Mouse (Mus musculus): ENCODE measurements around the gene Lrrc57. TPM values are rescaled to one million over a fixed set of nuclear protein-coding genes. Genes with fewer than 3 reads are reported as not detected.

Gene Lrrc57
- polyA plus RNA-seq, 1 experiment from 2014 or later: 19.9 TPM

- ATAC-seq (ENCODE audit: insufficient read depth, low FRiP score, low read depth): no peak
- peak overlapping the region; percentile 78; the same call in 1 of the 2 replicates for H3K4me2 ChIP-seq
- peaks cover 11% of the 10 kb centered on the region; the same call in 1 of the 2 replicates for H3K4me1 ChIP-seq
- no peak overlapping the region for H3K4me3 ChIP-seq (replicated peaks)
- WGBS: 61% methylated on average over 2 of the region's 2 CpGs
- no peak overlapping the region for H3K9ac ChIP-seq
- 0 out of 2 replicates have a peak, but pooled peaks cover 11% of the 10 kb centered on the region for H3K36me3 ChIP-seq
- no peaks in the 10 kb centered on the region for H3K27me3 ChIP-seq (replicated peaks)
- no peak overlapping the region for H3K27ac ChIP-seq
- no peaks in the 10 kb centered on the region for H3K9me3 ChIP-seq
These were observed 21.3 kb upstream of the Lrrc57 start for GRCm38 (mm10) chr2:120630655-120631054.

- 74% methylated on average over 2 of the region's 2 CpGs for WGBS
- 0 out of 2 replicates have a peak, but pooled peaks cover 8% of the 10 kb centered on the region for H3K36me3 ChIP-seq
- no peak for ATAC-seq (ENCODE audit: insufficient read depth, low FRiP score, low read depth)
- H3K9me3 ChIP-seq: no peaks in the 10 kb centered on the region
- no peaks in the 10 kb centered on the region for H3K27me3 ChIP-seq (replicated peaks)
- peaks cover 11% of the 10 kb centered on the region; the same call in 1 of the 2 replicates for H3K4me1 ChIP-seq
- peak overlapping the region; percentile 78 for H3K4me2 ChIP-seq
- H3K9ac ChIP-seq: no peak overlapping the region
- H3K27ac ChIP-seq: no peak overlapping the region
- H3K4me3 ChIP-seq (replicated peaks): no peak overlapping the region
These were observed 20.9 kb upstream of the Lrrc57 start for GRCm38 (mm10) chr2:120630246-120630645.

- Histone ChIP-seq H3K36me3 (no peaks in the 10 kb centered on the region), H3K4me2 (peak within 1 kb of the TSS; percentile 78), H3K27ac (0 out of 2 replicates have a peak within 1 kb of the TSS, but pooled peaks have one; percentile 51), H3K4me3 (replicated peaks) (peak within 1 kb of the TSS; percentile 63), H3K9me3 (no peaks in the 10 kb centered on the region), H3K27me3 (replicated peaks) (no peaks in the 10 kb centered on the region), H3K9ac (peak within 1 kb of the TSS; percentile 48; the same call in 1 of the 2 replicates), H3K4me1 (peaks cover 11% of the 10 kb centered on the region; the same call in 1 of the 2 replicates)
- ATAC-seq (ENCODE audit: insufficient read depth, low FRiP score, low read depth): peak; percentile 99
- 2% methylated on average over 36 of the region's 36 CpGs for WGBS
These were observed 19.8 kb upstream of the Lrrc57 start, which contains the start of gene Stard9 for GRCm38 (mm10) chr2:120628886-120629735. Stard9 (plus strand) TSS chr2:120629121.

- Histone ChIP-seq H3K27ac (no peak overlapping the region), H3K4me3 (replicated peaks) (peak overlapping the region; percentile 63), H3K27me3 (replicated peaks) (no peaks in the 10 kb centered on the region), H3K36me3 (no peaks in the 10 kb centered on the region), H3K9ac (no peak overlapping the region), H3K4me2 (peak overlapping the region; percentile 78), H3K4me1 (peaks cover 11% of the 10 kb centered on the region; the same call in 1 of the 2 replicates), H3K9me3 (no peaks in the 10 kb centered on the region)
- no peak for ATAC-seq (ENCODE audit: insufficient read depth, low FRiP score, low read depth)
- 26% methylated on average over 10 of the region's 10 CpGs for WGBS
These were observed 19.0 kb upstream of the Lrrc57 start for GRCm38 (mm10) chr2:120628076-120628865.

GRCm38 (mm10) chr2:120622920-120623319, 13.6 kb upstream of the Lrrc57 start:
- no peak for ATAC-seq (ENCODE audit: insufficient read depth, low FRiP score, low read depth)
- no peak overlapping the region for H3K4me2 ChIP-seq
- no peak overlapping the region for H3K27ac ChIP-seq
- H3K36me3 ChIP-seq: peaks cover 7% of the 10 kb centered on the region
- H3K9me3 ChIP-seq: no peaks in the 10 kb centered on the region
- no peaks in the 10 kb centered on the region for H3K4me1 ChIP-seq
- no peak overlapping the region for H3K4me3 ChIP-seq (replicated peaks)
- no peaks in the 10 kb centered on the region for H3K27me3 ChIP-seq (replicated peaks)
- no peak overlapping the region for H3K9ac ChIP-seq

GRCm38 (mm10) chr2:120619538-120619937, 10.2 kb upstream of the Lrrc57 start:
- Histone ChIP-seq H3K4me3 (replicated peaks) (no peak overlapping the region), H3K4me1 (no peaks in the 10 kb centered on the region), H3K4me2 (no peak overlapping the region), H3K27me3 (replicated peaks) (no peaks in the 10 kb centered on the region), H3K27ac (no peak overlapping the region), H3K36me3 (peaks cover 11% of the 10 kb centered on the region), H3K9ac (no peak overlapping the region), H3K9me3 (no peaks in the 10 kb centered on the region)
- WGBS: 100% methylated on average over 1 of the region's 1 CpGs
- ATAC-seq (ENCODE audit: insufficient read depth, low FRiP score, low read depth): no peak

GRCm38 (mm10) chr2:120616279-120617163, 7.2 kb upstream of the Lrrc57 start:
- Histone ChIP-seq H3K27ac (no peak overlapping the region), H3K9ac (no peak overlapping the region), H3K27me3 (replicated peaks) (no peaks in the 10 kb centered on the region), H3K4me2 (no peak overlapping the region), H3K4me1 (no peaks in the 10 kb centered on the region), H3K4me3 (replicated peaks) (no peak overlapping the region), H3K36me3 (peaks cover 11% of the 10 kb centered on the region), H3K9me3 (no peaks in the 10 kb centered on the region)
- WGBS: 86% methylated on average over 5 of the region's 5 CpGs
- no peak for ATAC-seq (ENCODE audit: insufficient read depth, low FRiP score, low read depth)

- Histone ChIP-seq H3K9me3 (no peaks in the 10 kb centered on the region), H3K4me2 (no peak overlapping the region), H3K27ac (no peak overlapping the region), H3K9ac (no peak overlapping the region), H3K4me3 (replicated peaks) (no peak overlapping the region), H3K27me3 (replicated peaks) (no peaks in the 10 kb centered on the region), H3K36me3 (no peaks in the 10 kb centered on the region), H3K4me1 (peaks cover 9% of the 10 kb centered on the region)
- ATAC-seq (ENCODE audit: insufficient read depth, low FRiP score, low read depth): no peak
- WGBS: 89% methylated on average over 6 of the region's 6 CpGs
These were observed 3.2 kb downstream of the Lrrc57 start for GRCm38 (mm10) chr2:120606021-120606690.

- WGBS: 89% methylated on average over 4 of the region's 4 CpGs
- no peaks in the 10 kb centered on the region for H3K27me3 ChIP-seq (replicated peaks)
- ATAC-seq (ENCODE audit: insufficient read depth, low FRiP score, low read depth): no peak
- no peaks in the 10 kb centered on the region for H3K4me1 ChIP-seq
- H3K27ac ChIP-seq: no peak overlapping the region
- no peak overlapping the region for H3K4me2 ChIP-seq
- H3K4me3 ChIP-seq (replicated peaks): no peak overlapping the region
- peaks cover 28% of the 10 kb centered on the region for H3K36me3 ChIP-seq
- H3K9ac ChIP-seq: no peak overlapping the region
- H3K9me3 ChIP-seq: no peaks in the 10 kb centered on the region
These were observed 9.8 kb downstream of the Lrrc57 start for GRCm38 (mm10) chr2:120599506-120599905.

- H3K4me3 ChIP-seq (replicated peaks): no peak overlapping the region
- 79% methylated on average over 2 of the region's 2 CpGs for WGBS
- no peak overlapping the region for H3K9ac ChIP-seq
- no peaks in the 10 kb centered on the region for H3K4me1 ChIP-seq
- no peak overlapping the region for H3K27ac ChIP-seq
- no peak overlapping the region for H3K4me2 ChIP-seq
- H3K36me3 ChIP-seq: peaks cover 28% of the 10 kb centered on the region
- ATAC-seq (ENCODE audit: insufficient read depth, low FRiP score, low read depth): no peak
- H3K9me3 ChIP-seq: no peaks in the 10 kb centered on the region
- H3K27me3 ChIP-seq (replicated peaks): no peaks in the 10 kb centered on the region
These were observed 11.6 kb downstream of the Lrrc57 start for GRCm38 (mm10) chr2:120597734-120598133.

GRCm38 (mm10) chr2:120592227-120592626, 17.1 kb downstream of the Lrrc57 start:
- 95% methylated on average over 1 of the region's 1 CpGs for WGBS
- Histone ChIP-seq H3K27me3 (replicated peaks) (no peaks in the 10 kb centered on the region), H3K4me1 (no peaks in the 10 kb centered on the region), H3K9me3 (no peaks in the 10 kb centered on the region), H3K4me2 (no peak overlapping the region), H3K27ac (no peak overlapping the region), H3K4me3 (replicated peaks) (no peak overlapping the region), H3K9ac (no peak overlapping the region), H3K36me3 (peaks cover 26% of the 10 kb centered on the region)
- no peak for ATAC-seq (ENCODE audit: insufficient read depth, low FRiP score, low read depth)
